Mouse (Mus musculus) cerebellum, adult 11-12 months (tissue): ENCODE data around the gene Bap1.
A peak's percentile ranks its signal among the peaks of the same experiment; 100 is the strongest.

Source experiments
- DNase-seq: peaks from one replicate; pipeline ENCODE4 v3.0.0; 2022

Gene Bap1

DNA sequence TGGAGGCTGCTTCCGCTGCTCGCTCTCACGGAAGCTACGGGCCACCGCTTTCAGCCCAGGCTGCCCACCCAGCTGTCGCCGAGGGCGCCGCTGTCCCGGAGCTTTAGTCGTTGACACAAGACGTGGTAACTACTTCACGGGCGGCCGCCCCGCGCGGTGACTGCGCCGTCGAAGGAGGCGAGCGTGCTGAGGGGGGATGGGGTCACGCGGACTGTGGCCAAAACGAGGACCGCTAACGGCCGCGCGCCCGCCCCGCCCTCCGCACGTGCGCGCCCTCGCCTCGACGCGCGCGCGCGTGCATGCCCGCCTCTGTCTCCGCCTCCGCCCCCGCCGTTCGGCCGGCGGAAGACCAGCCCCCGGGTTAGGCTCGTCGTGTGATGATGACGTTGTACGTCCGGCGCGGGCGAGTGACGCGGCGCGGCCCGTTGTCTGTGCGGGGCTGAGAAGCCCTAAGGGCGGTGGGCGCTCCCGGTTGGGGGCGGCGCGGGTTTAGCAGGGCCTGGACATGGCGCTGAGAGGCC, at the start of gene Bap1, which contains the start of gene Phf7:
Gene Bap1 (plus strand): TSS at position 367 of the 521 bp plus-strand sequence.
Gene Phf7 (minus strand): TSS at position 234 of the 521 bp plus-strand sequence.
- peak; percentile 94 for DNase-seq

- DNase-seq = no peak
These were observed 46.4 kb upstream of the Bap1 start for GRCm38 (mm10) chr14:31204844-31205243.

DNA sequence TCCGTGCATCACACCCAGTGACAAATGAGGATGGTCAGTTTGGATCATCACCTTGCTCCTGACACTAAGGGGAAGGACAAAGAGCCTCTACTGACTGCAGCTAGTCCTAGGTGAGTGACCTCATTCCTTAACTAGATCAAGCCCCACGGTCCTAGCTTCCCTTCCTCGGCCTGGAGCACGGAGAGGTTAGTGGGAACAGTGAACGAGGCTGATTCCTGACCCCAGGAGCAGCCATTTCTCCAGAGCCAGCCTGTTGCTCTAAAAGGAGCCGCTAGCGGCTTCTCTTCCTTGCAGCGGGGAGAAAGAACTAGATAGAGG, 46.0 kb upstream of the Bap1 start:
- DNase-seq = peak; percentile 58

DNA sequence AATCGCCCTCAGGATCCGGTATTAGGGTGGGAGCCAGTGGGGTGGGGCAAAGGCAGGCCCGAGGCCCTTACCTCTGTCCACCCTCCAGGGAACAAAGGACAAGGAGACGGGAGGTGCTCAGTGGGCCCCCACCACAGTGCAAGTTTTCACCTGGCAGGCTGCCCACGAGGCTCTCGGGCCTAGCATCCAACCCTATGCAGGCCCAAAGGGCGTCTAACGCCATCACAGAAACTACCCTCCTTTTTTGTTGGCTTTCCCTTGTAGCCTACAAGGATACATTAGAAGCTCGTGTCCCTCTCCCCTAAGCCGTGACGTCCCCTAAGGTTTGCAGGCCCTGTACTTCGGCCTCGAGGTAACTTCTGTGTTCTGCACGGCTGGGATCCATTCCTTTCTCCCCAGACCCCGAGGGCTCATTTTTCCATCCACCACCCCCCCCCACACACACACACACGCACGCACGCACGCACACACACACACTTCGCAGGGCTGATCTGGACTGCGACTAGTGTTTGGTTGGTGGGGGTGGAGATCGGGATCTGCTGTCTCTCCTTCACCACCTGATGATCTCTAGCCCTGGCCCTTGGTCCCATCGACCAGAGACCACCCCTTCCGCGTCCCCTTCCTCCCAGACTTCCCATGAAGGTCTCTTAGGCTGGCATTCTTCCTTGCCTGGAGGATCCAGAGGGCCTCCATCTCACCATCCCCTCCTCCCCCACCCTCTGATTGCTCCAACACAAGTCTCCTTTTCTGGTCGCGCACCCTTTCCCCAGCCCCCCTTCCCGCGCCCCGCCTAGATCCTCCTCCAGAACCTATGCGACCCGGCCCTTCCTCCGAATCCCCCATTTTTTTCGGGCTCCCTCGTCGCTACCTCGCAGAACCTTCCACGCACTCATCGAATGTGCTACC, 45.4 kb upstream of the Bap1 start:
- DNase-seq = peak; percentile 76

GRCm38 (mm10) chr14:31206472-31206981, 44.7 kb upstream of the Bap1 start:
- DNase-seq = peak; percentile 96

DNA sequence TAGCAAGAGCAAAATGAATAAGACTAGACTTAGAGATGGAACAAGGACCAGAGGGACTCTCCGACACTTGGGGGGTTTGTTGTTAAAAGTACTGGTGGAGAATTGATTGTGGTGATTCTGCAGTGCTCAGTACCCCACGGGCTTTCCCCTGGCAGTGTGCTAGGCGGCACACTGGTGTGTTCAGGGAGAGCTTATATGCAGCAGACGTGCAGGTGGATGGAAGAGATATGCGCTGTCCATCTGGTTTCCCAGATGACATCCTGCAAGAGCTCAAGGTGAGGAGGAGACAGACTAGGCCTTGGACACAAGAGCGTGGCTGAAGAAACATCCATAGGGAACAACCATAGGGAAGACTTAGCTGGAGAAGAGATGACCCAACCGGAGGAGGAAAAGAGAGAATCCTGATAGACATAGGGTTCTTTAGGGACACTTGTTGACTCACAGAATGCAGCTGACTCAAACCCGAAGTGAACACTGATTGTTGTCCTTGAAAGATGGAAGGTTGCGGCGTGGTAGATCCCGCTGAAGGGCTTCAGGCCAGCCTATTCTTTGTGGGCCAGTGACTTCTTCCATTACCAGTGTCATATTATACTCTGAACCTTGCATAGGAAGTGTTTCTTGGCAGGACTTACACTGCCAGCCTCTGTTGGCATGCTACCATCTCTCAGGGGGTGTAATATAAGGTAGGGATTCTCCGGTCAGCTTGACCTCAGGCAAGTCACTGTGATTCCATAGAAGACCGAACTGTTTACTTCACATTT, 44.0 kb upstream of the Bap1 start:
- DNase-seq = peak; percentile 63

DNA sequence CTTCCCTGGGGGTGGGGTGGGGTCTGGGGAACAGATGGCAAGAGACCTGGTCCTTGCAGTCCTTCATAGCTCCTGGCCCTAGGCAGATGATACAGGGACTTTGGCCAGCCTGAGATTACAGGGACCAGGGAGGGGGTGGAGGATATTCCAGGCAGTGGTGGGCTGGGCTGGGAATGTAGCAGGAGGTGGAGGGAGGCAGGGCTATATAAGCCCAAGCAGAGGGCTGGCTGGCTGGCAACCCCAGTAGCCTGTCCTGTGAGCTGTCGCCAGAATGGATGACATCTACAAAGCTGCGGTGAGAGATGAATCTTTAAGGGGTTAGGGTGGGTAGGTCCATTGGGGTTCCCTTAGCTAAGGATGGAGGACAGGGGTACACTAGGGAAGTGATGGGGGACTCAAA, 43.2 kb upstream of the Bap1 start, which contains the start of gene Tnnc1:
Gene Tnnc1 (plus strand): TSS at position 229 of the 400 bp plus-strand sequence.
- no peak for DNase-seq

DNA sequence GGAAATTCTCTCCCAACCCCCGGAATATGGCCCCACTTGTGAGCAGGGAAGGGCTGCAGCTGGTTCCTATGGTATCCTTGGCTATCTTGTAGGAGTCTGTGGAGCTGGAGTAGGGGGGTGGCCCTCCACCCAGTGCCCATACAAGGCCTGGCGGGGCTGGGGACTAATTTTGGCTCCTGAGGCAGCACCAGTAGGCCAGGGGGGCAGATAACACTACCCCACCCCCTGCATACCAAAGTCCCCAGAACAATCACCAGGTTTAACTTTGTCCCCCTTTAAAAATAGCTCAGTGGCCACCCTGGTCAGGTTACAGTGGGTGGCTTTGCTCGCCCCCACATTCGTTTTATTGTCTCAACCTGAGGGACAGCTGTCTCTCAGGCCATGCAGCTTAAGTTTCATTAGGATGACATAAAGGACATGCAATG, 42.1 kb upstream of the Bap1 start:
- no peak for DNase-seq

- no peak for DNase-seq
These were observed 39.4 kb upstream of the Bap1 start for GRCm38 (mm10) chr14:31211854-31212253.

- DNase-seq = peak; percentile 9
These were observed 38.8 kb upstream of the Bap1 start for GRCm38 (mm10) chr14:31212499-31212898.

DNA sequence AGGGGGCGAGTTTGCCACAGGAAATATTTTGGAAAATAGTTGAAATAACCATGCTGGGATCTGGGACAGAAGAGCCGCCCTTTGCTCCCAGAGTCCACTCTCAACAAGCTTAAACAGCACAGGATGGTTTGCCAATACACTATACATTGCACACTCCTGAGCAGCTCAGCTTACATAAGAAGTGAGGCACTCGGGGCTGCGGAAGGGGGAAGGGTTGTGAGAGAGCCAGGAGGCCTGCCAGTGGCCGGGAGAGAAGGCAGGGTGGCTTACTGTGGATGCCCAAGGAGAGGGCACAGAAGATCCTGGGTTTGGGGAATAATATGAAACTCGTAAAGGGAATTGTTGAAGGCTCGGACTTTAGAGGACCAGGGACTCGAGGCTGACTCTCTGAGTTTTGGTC, 37.4 kb upstream of the Bap1 start:
- DNase-seq = no peak

GRCm38 (mm10) chr14:31214684-31215083, 36.6 kb upstream of the Bap1 start:
- DNase-seq = peak; percentile 41

- DNase-seq = peak; percentile 68
These were observed 35.9 kb upstream of the Bap1 start for GRCm38 (mm10) chr14:31215157-31216002.

- DNase-seq = no peak
These were observed 34.4 kb upstream of the Bap1 start, which contains the start of gene Nisch for GRCm38 (mm10) chr14:31216846-31217245. Nisch (minus strand) TSS chr14:31216946.

DNA sequence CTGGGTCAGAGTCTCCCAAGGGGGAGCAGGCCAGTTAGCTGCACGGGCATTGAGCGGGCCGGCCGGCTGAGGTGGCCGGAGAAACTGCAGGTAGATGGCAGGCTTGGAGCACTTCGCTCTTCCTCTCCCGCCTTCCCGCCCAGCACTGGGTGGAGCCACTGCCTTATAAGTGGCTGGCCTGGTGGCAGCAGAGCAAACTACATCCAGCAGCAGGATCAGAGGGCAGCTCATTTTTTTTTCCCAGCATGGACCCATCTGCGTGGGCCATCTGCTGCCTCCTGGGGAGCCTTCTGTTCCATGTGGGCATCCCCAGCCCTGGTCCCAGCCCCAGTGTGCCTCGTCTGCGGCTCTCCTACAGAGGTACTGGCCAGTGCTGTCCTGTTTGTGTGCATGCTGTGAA, 33.6 kb upstream of the Bap1 start, which contains the start of gene Sema3g:
Gene Sema3g (plus strand): TSS at position 195 of the 400 bp plus-strand sequence.
- DNase-seq = peak; percentile 87

- no peak for DNase-seq
These were observed 24.3 kb upstream of the Bap1 start for GRCm38 (mm10) chr14:31226978-31227377.

- DNase-seq = no peak
These were observed 23.0 kb upstream of the Bap1 start for GRCm38 (mm10) chr14:31228234-31228633.

- DNase-seq = no peak
These were observed 20.8 kb upstream of the Bap1 start for GRCm38 (mm10) chr14:31230442-31230841.

DNA sequence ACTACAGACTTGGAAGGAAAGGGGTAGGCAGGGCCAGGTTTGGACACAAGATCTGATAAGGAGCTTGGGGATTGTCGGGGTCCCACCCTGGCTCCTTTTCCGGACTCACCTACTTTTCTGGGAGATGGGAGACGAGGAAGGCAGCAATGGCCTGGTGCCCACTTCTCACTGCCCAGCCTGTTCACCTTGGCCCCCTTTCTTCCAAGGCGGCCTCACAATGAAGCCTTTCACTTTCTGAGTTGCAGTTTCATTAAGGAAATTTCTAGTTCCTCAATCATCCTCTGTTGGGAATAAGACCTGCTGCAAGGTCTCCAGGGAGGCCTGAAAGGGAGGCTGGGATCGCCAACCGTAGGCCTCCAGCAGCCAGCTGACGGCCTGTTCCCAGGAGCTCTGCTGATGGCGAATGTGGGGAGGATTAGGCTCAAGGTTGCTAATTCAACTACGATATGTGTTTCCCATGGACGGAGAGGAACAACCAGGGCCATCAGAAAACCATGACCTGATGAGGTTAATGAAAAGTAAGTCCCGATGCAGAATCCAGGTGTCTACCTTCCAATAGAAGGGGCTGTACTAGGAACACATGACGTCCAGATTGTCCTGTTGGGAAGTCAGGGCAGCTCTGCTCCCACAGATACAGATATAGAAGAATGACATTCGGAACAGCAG, 18.7 kb upstream of the Bap1 start:
- no peak for DNase-seq

GRCm38 (mm10) chr14:31233070-31233995, 17.9 kb upstream of the Bap1 start:
- DNase-seq = no peak
